Mouse (Mus musculus) liver, embryonic 12.5 days (tissue): Measurements from ENCODE around the gene Dupd1. TPM values are rescaled to one million over a fixed set of nuclear protein-coding genes. Genes with fewer than 3 reads are reported as not detected.

Experiments
- ATAC-seq: fragments of 200-750 bp; cut with Nextera tagmentation; 2 replicates; pipeline ENCODE4 v1.8.0; 2017; ENCODE audit warnings: moderate number of reproducible peaks, mild to moderate bottlenecking, moderate library complexity
- H3K27ac ChIP-seq: fragments of 300-500 bp; sonication (generic); 2 replicates; pipeline ENCODE4 v1.5.1; 2016; ENCODE audit warnings: mild to moderate bottlenecking
- H3K27me3 ChIP-seq: fragments of 300-500 bp; sonication (generic); replicated peaks from 2 replicates; pipeline ENCODE4 v1.6.1; 2016; ENCODE audit warnings: mild to moderate bottlenecking, moderate library complexity
- H3K36me3 ChIP-seq: fragments of 300-500 bp; sonication (generic); 2 replicates; pipeline ENCODE4 v1.6.1; 2016; ENCODE audit warnings: mild to moderate bottlenecking, moderate library complexity
- H3K4me1 ChIP-seq: fragments of 300-500 bp; sonication (generic); 2 replicates; pipeline ENCODE4 v1.6.1; 2016
- H3K4me2 ChIP-seq: fragments of 300-500 bp; sonication (generic); 2 replicates; pipeline ENCODE4 v1.6.1; 2016; ENCODE audit warnings: mild to moderate bottlenecking, moderate library complexity
- H3K4me3 ChIP-seq: fragments of 300-500 bp; sonication (generic); 2 replicates; pipeline ENCODE4 v1.5.1; 2016; ENCODE audit warnings: mild to moderate bottlenecking, moderate library complexity
- H3K9ac ChIP-seq: fragments of 300-500 bp; sonication (generic); 2 replicates; pipeline ENCODE4 v1.6.1; 2016; ENCODE audit warnings: mild to moderate bottlenecking, moderate library complexity
- H3K9me3 ChIP-seq: fragments of 300-500 bp; sonication (generic); replicated peaks from 2 replicates; pipeline ENCODE4 v1.6.1; 2016; ENCODE audit warnings: mild to moderate bottlenecking, moderate library complexity
- WGBS: fragments of 180-500 bp; shearing (Covaris S2); methylation state at CpG from one replicate; pipeline ENCODE4 v1.1.7; 2016; ENCODE audit not compliant: insufficient replicate concordance; 5-methylcytosine and 5-hydroxymethylcytosine counted together
- polyA plus RNA-seq: library from polyadenylated mRNA; unstranded; fragments of >200 nt; fragmentation: Nextera tagmentation; extraction: Ambion mirVana; gene quantifications from 2 replicates; pipeline ENCODE4 v1.2.1, GENCODE M21; 2016

Dupd1 gene
- polyA plus RNA-seq, 1 experiment from 2014 or later: not detected

DNA sequence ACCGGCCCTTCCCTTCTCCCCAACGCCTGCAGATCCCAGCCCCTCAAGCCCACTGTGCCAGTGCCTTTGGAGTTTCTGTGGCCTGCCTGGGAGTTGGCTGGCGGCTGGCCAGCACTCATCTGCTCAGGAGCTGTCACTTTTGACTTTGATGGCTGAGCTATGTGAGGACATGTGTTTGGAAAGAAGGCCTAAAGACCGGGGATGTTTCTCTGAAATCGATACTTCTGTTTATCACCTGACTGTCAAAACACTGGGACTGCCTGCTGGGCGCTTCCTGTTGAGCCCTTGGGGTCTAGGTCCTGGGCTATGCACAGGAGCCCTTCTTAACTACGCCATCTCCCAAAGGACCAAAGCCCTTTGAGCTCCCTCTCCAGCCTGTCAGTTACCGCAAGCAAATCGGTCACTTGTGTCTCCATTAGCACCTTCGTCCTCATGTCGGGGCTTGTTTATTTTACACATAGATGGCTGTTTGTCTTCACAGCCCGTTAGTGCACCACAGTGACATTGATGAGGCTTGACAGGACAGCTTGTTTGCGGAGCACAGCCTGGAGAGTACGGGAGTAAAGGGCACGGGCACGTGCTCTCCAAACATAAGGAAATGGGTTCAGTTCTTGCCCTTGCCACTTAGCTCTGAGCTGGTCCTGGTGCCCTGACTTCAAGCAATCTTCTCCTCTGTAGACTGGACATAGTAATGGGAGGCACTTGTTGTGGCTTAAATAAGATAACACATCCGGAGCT lies 5.4 kb upstream of the Dupd1 start:
- Histone ChIP-seq H3K4me1 (no peaks in the 10 kb centered on the region), H3K9me3 (no peaks in the 10 kb centered on the region), H3K36me3 (no peaks in the 10 kb centered on the region), H3K4me3 (no peak overlapping the region), H3K9ac (no peak overlapping the region), H3K27me3 (0 out of 2 replicates have a peak, but pooled peaks cover 3% of the 10 kb centered on the region), H3K4me2 (no peak overlapping the region), H3K27ac (no peak overlapping the region)
- ATAC-seq: no peak
- WGBS: 44% methylated on average over 17 of the region's 17 CpGs

DNA sequence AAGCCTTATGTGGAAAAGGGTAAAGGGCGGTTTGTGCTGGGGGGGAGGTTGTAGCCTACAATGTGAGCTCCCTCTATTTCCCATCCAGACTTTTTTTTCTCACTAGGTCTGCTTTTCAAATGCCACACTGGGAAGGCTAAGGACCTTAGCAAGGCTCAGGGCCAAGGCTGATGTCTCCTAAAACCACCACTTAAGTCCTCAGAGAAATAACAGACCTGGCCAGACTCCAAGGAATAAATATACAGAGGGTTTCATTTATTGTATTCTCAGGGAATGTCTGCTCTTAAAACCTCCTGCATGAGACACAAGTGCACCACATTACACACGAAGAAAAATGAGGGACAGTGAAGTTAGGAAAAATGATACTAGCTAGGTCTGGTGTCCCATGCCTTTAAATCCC lies 3.1 kb downstream of the Dupd1 start:
- ATAC-seq: no peak
- WGBS: 70% methylated on average over 2 of the region's 2 CpGs
- Histone ChIP-seq H3K9ac (no peak overlapping the region), H3K4me1 (0 out of 2 replicates have a peak, but pooled peaks cover 5% of the 10 kb centered on the region), H3K27ac (no peak overlapping the region), H3K36me3 (no peaks in the 10 kb centered on the region), H3K4me3 (no peak overlapping the region), H3K9me3 (no peaks in the 10 kb centered on the region), H3K27me3 (peaks cover 10% of the 10 kb centered on the region; the same call in 1 of the 2 replicates), H3K4me2 (no peak overlapping the region)

DNA sequence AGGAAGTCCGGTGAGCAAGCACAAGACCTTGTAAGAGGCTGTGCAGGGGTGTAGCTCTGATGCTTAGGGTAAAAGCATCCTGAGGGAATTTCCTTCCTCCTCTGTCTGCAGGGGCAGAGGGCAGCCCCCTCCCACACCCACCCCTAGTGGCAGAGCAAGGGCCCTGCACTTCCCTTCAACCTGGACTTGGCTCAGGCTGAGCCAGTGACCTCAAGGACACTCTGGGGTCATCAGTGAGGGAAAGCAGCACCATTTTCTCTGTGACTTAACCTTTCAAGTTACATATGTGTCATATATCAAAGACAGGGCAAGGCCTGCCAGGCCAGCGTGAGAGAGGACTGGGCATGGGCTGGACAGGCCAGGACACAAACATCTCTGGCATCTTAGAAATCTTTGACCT lies 4.8 kb downstream of the Dupd1 start:
- H3K4me2 ChIP-seq: no peak overlapping the region
- 0 out of 2 replicates have a peak, but pooled peaks cover 5% of the 10 kb centered on the region for H3K4me1 ChIP-seq
- ATAC-seq: no peak
- peaks cover 10% of the 10 kb centered on the region; the same call in 1 of the 2 replicates for H3K27me3 ChIP-seq
- no peak overlapping the region for H3K4me3 ChIP-seq
- no peaks in the 10 kb centered on the region for H3K36me3 ChIP-seq
- H3K9me3 ChIP-seq: no peaks in the 10 kb centered on the region
- no peak overlapping the region for H3K27ac ChIP-seq
- no peak overlapping the region for H3K9ac ChIP-seq
- WGBS: 67% methylated on average over 2 of the region's 2 CpGs

DNA sequence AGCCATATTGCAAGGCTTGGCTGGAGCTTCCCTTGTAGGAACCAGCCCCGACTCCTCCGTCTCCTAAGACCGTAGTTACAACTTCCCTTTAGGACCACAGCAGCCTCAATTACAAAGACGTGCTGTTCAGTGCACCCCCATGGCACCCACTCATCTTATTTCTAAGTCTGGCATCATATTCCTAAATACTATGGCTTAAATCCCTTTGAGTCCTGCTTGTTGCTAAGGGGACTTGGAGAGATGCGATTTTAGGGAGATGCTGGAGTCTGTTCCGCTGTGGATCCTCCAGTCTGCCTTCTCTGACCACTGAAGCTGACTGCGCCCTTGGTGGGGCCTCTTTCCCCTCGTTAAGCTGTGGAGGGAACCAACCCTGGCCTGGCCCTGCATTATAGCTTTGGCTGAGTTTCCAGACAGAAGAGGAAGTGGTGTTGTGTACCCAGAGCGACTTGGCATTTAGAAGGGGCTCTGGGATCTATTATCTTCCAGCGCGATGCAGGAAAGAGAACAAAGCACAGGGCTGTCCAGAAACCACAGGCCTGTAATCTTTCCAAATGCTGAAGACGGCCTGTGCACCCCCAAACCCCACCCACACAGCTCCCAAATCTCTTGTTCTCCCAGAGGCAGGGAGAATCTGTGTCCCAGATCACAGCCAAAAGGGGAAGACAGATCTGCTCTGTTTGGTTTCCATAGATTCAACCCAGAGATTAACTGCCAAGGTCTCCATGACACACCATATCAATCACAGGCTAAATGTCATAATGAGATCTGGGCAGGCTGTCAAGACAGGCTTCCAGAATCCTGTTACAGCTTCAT lies 7.4 kb downstream of the Dupd1 start:
- H3K9me3 ChIP-seq: no peaks in the 10 kb centered on the region
- no peak overlapping the region for H3K4me3 ChIP-seq
- no peak overlapping the region for H3K4me2 ChIP-seq
- H3K4me1 ChIP-seq: 0 out of 2 replicates have a peak, but pooled peaks cover 5% of the 10 kb centered on the region
- no peak for ATAC-seq
- H3K36me3 ChIP-seq: no peaks in the 10 kb centered on the region
- 16% methylated on average over 12 of the region's 12 CpGs for WGBS
- H3K27me3 ChIP-seq: peaks cover 10% of the 10 kb centered on the region; the same call in 1 of the 2 replicates
- no peak overlapping the region for H3K9ac ChIP-seq
- H3K27ac ChIP-seq: peak overlapping the region; percentile 39; the same call in 1 of the 2 replicates

DNA sequence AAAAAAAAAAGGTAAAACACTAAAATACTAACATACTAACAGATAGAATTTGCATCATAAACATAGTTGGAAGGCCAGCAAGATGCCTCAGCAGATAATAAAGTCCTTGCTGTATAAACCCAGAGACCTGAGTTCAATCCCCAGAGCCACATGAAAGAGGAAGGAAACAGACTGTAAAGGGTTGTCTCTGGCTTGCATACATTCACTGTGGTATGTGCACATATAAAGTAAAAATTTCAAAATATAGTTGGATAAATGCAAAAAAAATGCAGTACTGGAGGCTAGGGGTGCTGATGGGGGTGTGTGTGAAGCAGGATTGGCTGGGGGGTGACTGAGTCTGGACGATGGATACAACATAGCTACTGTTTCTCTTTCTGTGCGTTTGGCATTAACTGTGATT lies 8.9 kb downstream of the Dupd1 start:
- no peak for ATAC-seq
- peaks cover 10% of the 10 kb centered on the region; the same call in 1 of the 2 replicates for H3K27me3 ChIP-seq
- H3K27ac ChIP-seq: no peak overlapping the region
- 64% methylated on average over 2 of the region's 2 CpGs for WGBS
- no peak overlapping the region for H3K4me2 ChIP-seq
- H3K4me3 ChIP-seq: no peak overlapping the region
- H3K36me3 ChIP-seq: no peaks in the 10 kb centered on the region
- no peak overlapping the region for H3K9ac ChIP-seq
- no peaks in the 10 kb centered on the region for H3K9me3 ChIP-seq
- H3K4me1 ChIP-seq: 0 out of 2 replicates have a peak, but pooled peaks cover 5% of the 10 kb centered on the region

DNA sequence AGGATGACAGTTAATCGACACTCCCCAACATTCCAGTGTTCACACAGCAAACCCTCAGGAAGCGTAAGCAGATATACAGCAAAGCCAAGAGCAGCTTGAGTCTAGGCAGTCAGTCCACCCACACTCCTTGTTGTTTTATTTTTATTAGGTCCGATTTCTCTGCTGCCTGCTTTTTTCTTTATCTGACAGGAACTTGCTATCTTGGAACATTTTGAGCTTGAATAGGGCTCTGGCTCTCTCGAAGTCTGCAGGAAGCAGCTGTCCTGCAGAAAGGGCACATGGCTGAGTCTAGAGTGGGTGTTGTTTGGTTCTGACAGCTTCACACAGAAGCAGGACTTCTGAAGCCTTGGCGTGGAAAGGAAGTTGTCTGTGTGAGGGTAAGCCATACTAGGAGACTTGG lies 11.1 kb downstream of the Dupd1 start:
- ATAC-seq: no peak; the same call in 1 of the 2 replicates
- H3K27me3 ChIP-seq: peaks cover 10% of the 10 kb centered on the region; the same call in 1 of the 2 replicates
- 33% methylated on average over 5 of the region's 5 CpGs for WGBS
- H3K36me3 ChIP-seq: no peaks in the 10 kb centered on the region
- no peak overlapping the region for H3K9ac ChIP-seq
- H3K4me2 ChIP-seq: no peak overlapping the region
- H3K9me3 ChIP-seq: no peaks in the 10 kb centered on the region
- no peaks in the 10 kb centered on the region for H3K4me1 ChIP-seq
- H3K4me3 ChIP-seq: no peak overlapping the region
- H3K27ac ChIP-seq: no peak overlapping the region

DNA sequence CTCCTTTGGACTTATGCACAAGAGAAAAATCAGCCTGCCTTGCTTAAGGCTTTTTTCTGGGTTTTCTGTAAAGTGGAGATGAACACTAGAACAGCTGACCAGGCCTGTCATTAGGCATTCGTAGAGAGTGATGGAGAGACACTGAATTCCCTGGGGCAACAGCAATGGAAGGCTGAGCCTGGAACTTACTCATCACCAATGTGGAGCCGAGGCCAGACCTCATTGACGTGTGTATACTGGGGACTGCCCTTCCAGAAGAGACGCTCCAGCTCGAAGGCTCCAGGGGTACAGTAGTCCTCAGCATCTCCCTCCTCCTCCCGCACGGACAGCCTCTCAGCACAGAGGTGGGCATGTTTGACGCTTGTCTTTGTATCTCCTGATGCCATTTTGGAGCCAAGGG lies 11.7 kb downstream of the Dupd1 start:
- Histone ChIP-seq H3K36me3 (no peaks in the 10 kb centered on the region), H3K4me1 (no peaks in the 10 kb centered on the region), H3K27me3 (peaks cover 10% of the 10 kb centered on the region; the same call in 1 of the 2 replicates), H3K4me3 (no peak overlapping the region), H3K9me3 (no peaks in the 10 kb centered on the region), H3K9ac (no peak overlapping the region), H3K4me2 (no peak overlapping the region), H3K27ac (no peak overlapping the region)
- no peak for ATAC-seq
- WGBS: 75% methylated on average over 8 of the region's 8 CpGs

DNA sequence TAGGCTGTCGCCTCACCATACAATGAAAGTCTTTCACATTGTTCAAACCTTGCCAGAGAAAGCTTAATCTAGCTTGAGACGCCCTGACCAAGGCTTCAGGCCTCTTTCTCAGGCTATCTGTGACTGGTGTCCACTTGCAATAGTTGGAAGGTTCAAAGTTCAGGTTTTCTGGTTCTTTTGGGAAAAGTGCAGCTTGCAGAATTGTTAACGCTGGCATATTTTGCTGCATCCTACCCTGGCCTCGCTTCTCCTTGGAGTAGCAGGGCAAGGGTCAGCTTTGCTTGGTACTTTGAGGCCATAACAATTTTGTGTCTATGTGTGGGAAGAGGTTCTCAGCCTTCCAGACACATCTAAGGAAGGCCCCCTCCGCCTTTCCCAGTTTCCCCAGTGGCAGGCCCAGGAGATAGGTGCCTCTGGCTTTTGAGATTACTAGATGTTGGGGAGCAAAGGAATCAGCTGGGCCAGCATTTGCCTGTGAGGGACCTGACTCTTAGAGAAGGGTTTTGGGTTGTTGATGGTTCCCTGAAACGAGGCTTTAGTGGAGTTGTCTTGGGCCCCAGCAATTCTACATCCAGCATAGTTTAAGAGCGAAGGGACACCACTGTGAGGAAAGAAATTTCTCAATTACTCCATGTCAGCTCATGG lies 18.1 kb downstream of the Dupd1 start:
- Histone ChIP-seq H3K27ac (no peak overlapping the region), H3K9ac (no peak overlapping the region), H3K9me3 (peaks cover 8% of the 10 kb centered on the region; the same call in 1 of the 2 replicates), H3K36me3 (no peaks in the 10 kb centered on the region), H3K27me3 (no peaks in the 10 kb centered on the region), H3K4me2 (peak overlapping the region; percentile 12; the same call in 1 of the 2 replicates), H3K4me1 (peaks cover 13% of the 10 kb centered on the region), H3K4me3 (no peak overlapping the region)
- 64% methylated on average over 7 of the region's 7 CpGs for WGBS
- ATAC-seq: no peak

DNA sequence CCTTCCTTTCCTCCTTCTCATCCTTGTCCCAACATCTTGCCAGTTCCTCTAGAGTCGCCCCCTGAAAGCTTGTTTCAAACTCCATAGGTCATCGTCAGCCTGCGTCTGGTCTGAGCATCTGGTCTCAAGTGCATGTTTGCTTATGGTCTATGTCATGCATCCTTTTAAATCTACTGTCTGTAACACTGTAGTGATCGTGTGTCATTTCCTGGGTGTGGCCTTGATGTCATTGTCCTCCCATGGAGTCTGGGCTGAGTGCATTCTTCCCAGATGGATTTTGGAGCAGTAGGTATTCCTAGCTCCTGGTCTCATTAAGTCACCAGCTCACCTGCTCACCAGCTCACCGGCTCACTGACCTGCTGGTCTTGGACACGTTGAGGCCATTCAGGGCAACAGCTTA lies 19.4 kb downstream of the Dupd1 start:
- Histone ChIP-seq H3K4me2 (no peak overlapping the region), H3K4me1 (peaks cover 13% of the 10 kb centered on the region), H3K9me3 (peaks cover 8% of the 10 kb centered on the region; the same call in 1 of the 2 replicates), H3K9ac (no peak overlapping the region), H3K27me3 (no peaks in the 10 kb centered on the region), H3K4me3 (no peak overlapping the region), H3K27ac (no peak overlapping the region), H3K36me3 (no peaks in the 10 kb centered on the region)
- WGBS: 59% methylated on average over 6 of the region's 6 CpGs
- ATAC-seq: no peak

DNA sequence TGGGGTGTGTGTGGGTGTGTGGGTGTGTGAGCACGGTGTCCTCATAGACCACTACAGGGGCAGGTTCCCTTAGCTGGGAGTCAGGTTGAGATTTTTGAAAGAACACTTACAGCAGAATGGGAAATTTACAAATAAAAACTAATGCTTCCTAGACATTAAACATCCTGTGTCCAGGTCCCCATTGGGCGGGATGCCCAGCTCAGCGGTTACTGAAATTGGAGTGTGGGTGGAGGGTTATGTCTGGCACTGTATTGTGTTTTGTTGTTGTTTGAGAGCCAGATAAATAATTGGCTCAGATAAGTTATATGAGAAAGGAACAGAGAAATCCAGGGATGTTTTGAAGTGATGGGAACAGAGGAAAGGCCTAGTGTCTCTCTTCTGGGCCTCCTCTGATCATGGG lies 23.3 kb downstream of the Dupd1 start:
- Histone ChIP-seq H3K4me1 (peaks cover 9% of the 10 kb centered on the region; the same call in 1 of the 2 replicates), H3K9me3 (peaks cover 8% of the 10 kb centered on the region; the same call in 1 of the 2 replicates), H3K4me3 (no peak overlapping the region), H3K4me2 (no peak overlapping the region), H3K36me3 (no peaks in the 10 kb centered on the region), H3K27ac (no peak overlapping the region), H3K9ac (no peak overlapping the region), H3K27me3 (peaks cover 30% of the 10 kb centered on the region)
- 74% methylated on average over 3 of the region's 3 CpGs for WGBS
- ATAC-seq: no peak

DNA sequence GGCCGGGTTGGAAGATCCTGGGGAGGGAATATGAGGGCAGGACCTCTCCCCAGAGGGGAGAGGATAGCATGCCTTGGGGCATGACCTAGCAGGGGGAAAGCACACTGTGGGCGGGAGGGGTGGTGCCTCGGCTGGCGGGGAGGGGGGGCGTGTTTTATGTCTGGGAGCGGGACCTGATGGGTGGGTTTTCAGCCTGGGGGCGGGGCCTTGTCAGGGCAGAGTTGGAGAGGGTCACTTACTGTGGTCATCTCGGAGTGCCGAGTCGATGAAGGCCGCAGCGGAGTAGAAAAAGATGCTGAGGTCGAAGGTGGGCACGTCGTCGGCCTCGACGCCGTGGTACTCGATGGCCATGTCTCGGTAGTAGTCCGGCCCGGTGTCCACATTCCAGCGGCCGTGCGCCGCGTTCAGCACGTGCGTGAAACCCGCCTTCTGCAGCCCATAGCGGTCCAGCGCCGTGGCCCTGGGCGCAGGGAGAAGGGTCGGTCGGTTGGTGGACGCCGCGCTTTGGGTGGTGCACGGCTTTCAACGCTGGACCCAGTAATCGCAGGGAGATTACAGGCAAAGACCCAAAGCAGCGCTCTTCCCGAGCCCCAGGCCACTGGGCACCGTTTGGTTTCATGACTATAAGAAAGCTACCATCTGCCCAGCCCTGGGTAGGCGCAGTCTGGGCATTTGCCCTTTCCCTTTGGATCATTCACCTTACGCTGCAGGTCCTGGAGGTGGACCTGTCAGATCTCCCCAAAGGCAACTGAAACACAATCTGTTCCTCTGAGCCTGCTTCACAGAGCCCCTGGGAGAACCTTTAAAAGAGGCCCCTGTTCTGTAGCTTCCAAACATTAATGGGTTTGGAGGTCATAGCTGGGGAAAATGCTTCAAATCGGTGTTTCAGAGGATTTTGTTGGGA lies 27.7 kb downstream of the Dupd1 start:
- no peak overlapping the region for H3K9ac ChIP-seq
- H3K27ac ChIP-seq: no peak overlapping the region
- H3K9me3 ChIP-seq: no peaks in the 10 kb centered on the region
- H3K4me1 ChIP-seq: peaks cover 20% of the 10 kb centered on the region
- peaks cover 51% of the 10 kb centered on the region for H3K27me3 ChIP-seq
- ATAC-seq: peak; percentile 41; the same call in 1 of the 2 replicates
- H3K4me2 ChIP-seq: peak overlapping the region; percentile 61
- no peaks in the 10 kb centered on the region for H3K36me3 ChIP-seq
- peak overlapping the region; percentile 29 for H3K4me3 ChIP-seq
- 13% methylated on average over 49 of the region's 49 CpGs for WGBS
